Mouse (Mus musculus) CH12.LX (cell line): ENCODE measurements at regions not wholly inside any gene's neighbourhood (a gene's known extent, or its start where the extent isn't known, plus 50 kb on each side); places are given as distances from the start of the nearest gene placed in this dataset.

Source experiments
- DNase-seq: peaks from one replicate; pipeline ENCODE4 v3.0.0-alpha.2; 2013; ENCODE audit errors: extremely low read depth
- H3K27ac ChIP-seq: 2 replicates; pipeline ENCODE4 v1.5.1; 2012; ENCODE audit warnings: low read depth, mild to moderate bottlenecking, control low read depth, moderate library complexity; ENCODE audit not compliant: insufficient read depth
- H3K27me3 ChIP-seq: replicated peaks from 2 replicates; pipeline ENCODE3; 2012; ENCODE audit warnings: inconsistent platforms
- H3K36me3 ChIP-seq, 2 experiments: replicated peaks in 1 of 2; 2 replicates each; pipeline versions ENCODE3 to v1.6.1; 2012; ENCODE audit warnings: inconsistent platforms in 1 of 2, low read length in 1 of 2, mild to moderate bottlenecking in 1 of 2, mixed read lengths in 1 of 2, moderate library complexity in 1 of 2; ENCODE audit not compliant: control insufficient read depth in 1 of 2, insufficient read depth in 1 of 2
- H3K4me1 ChIP-seq, 2 experiments: 2 replicates each; pipeline ENCODE4 v1.6.1; 2012; ENCODE audit warnings: inconsistent platforms in 1 of 2, moderate library complexity in 1 of 2; ENCODE audit not compliant: insufficient read depth in 2 of 2, control insufficient read depth in 1 of 2
- H3K4me2 ChIP-seq: 2 replicates; pipeline ENCODE4 v1.6.1; 2012; ENCODE audit warnings: low read depth, mild to moderate bottlenecking, control low read depth; ENCODE audit not compliant: poor library complexity, insufficient read depth, severe bottlenecking
- H3K4me3 ChIP-seq, 3 experiments: fragments of 150-350 bp in 1 of 3; sonication (generic) in 1 of 3; replicated peaks in 1 of 3; 2 replicates each; pipeline versions ENCODE3 to v1.5.1; 2011 to 2012; ENCODE audit warnings: low read depth in 2 of 3, low read length in 2 of 3, mild to moderate bottlenecking in 2 of 3, moderate library complexity in 2 of 3, control low read depth in 1 of 3, improper control_type of control experiment in 1 of 3, inconsistent platforms in 1 of 3, mixed read lengths in 1 of 3; ENCODE audit not compliant: poor library complexity in 1 of 3
- H3K79me2 ChIP-seq: replicated peaks from 2 replicates; pipeline ENCODE4 v1.6.1; 2012; ENCODE audit warnings: mild to moderate bottlenecking, moderate library complexity; ENCODE audit not compliant: control insufficient read depth, poor library complexity, insufficient read depth, severe bottlenecking; ENCODE audit errors: extremely low read depth
- H3K9ac ChIP-seq: 2 replicates; pipeline ENCODE4 v1.6.1; 2012; ENCODE audit warnings: low read depth, mild to moderate bottlenecking, control low read depth, moderate library complexity; ENCODE audit not compliant: insufficient read depth
- H3K9me3 ChIP-seq: replicated peaks from 2 replicates; pipeline ENCODE3; 2012; ENCODE audit warnings: low read length, inconsistent platforms, mixed read lengths
- BHLHE40 ChIP-seq: IDR thresholded peaks from 2 replicates; pipeline ENCODE4 v1.6.1; 2011; ENCODE audit warnings: mild to moderate bottlenecking, low read depth, low read length, improper control_type of control experiment
- CHD1 ChIP-seq: IDR thresholded peaks from 2 replicates; pipeline ENCODE4 v1.6.1; 2012; ENCODE audit warnings: low read depth, low read length, improper control_type of control experiment, inconsistent platforms
- CHD2 ChIP-seq: IDR thresholded peaks from 2 replicates; pipeline ENCODE4 v1.6.1; 2011; ENCODE audit warnings: low read length, improper control_type of control experiment
- CTCF ChIP-seq, 2 experiments: IDR thresholded peaks in 1 of 2; conservative IDR thresholded peaks in 1 of 2; 2 replicates each; pipeline ENCODE4 v1.5.1; 2011 to 2012; ENCODE audit warnings: low read depth in 2 of 2, low read length in 2 of 2, improper control_type of control experiment in 1 of 2, inconsistent platforms in 1 of 2, mild to moderate bottlenecking in 1 of 2, moderate library complexity in 1 of 2
- E2F4 ChIP-seq: IDR thresholded peaks from 2 replicates; pipeline ENCODE4 v1.6.1; 2011; ENCODE audit warnings: low read depth, low read length, improper control_type of control experiment; ENCODE audit not compliant: insufficient replicate concordance
- ELF1 ChIP-seq: IDR thresholded peaks from 2 replicates; pipeline ENCODE4 v1.6.1; 2014; ENCODE audit warnings: low read depth, mild to moderate bottlenecking, inconsistent platforms, low read length, improper control_type of control experiment
- GABPA ChIP-seq: IDR thresholded peaks from 2 replicates; pipeline ENCODE4 v1.6.1; 2012; ENCODE audit warnings: low read depth, low read length, improper control_type of control experiment, inconsistent platforms; ENCODE audit not compliant: insufficient replicate concordance
- HCFC1 ChIP-seq: IDR thresholded peaks from 2 replicates; pipeline ENCODE4 v1.6.1; 2012; ENCODE audit warnings: low read depth, mild to moderate bottlenecking, inconsistent platforms, low read length, improper control_type of control experiment
- JUN ChIP-seq: IDR thresholded peaks from 2 replicates; pipeline ENCODE4 v1.6.1; 2011; ENCODE audit warnings: low read depth, mild to moderate bottlenecking, low read length, improper control_type of control experiment, moderate library complexity; ENCODE audit not compliant: insufficient read depth
- MAX ChIP-seq: IDR thresholded peaks from 2 replicates; pipeline ENCODE4 v1.6.1; 2011; ENCODE audit warnings: low read length, improper control_type of control experiment
- MYC ChIP-seq: IDR thresholded peaks from 2 replicates; pipeline ENCODE4 v1.6.1; 2011; ENCODE audit warnings: low read depth, mild to moderate bottlenecking, improper control_type of control experiment, low read length
- PAX5 ChIP-seq: IDR thresholded peaks from 2 replicates; pipeline ENCODE4 v1.6.1; 2012; ENCODE audit warnings: low read length, inconsistent platforms, mixed read lengths
- POLR2A ChIP-seq: IDR thresholded peaks from 2 replicates; pipeline ENCODE4 v1.6.1; 2011; ENCODE audit warnings: low read depth, mild to moderate bottlenecking, improper control_type of control experiment, low read length
- POLR2AphosphoS2 ChIP-seq: IDR thresholded peaks from 2 replicates; pipeline ENCODE4 v1.6.1; 2011; ENCODE audit warnings: low read depth, low read length, improper control_type of control experiment
- RAD21 ChIP-seq: IDR thresholded peaks from 2 replicates; pipeline ENCODE4 v1.6.1; 2011; ENCODE audit warnings: low read depth, mild to moderate bottlenecking, low read length, improper control_type of control experiment, moderate library complexity
- RCOR1 ChIP-seq: conservative IDR thresholded peaks from 2 replicates; pipeline ENCODE4 v1.6.1; 2012; ENCODE audit warnings: low read depth, mild to moderate bottlenecking, inconsistent platforms, low read length, improper control_type of control experiment
- SIN3A ChIP-seq: IDR thresholded peaks from 2 replicates; pipeline ENCODE4 v1.6.1; 2012; ENCODE audit warnings: low read length, improper control_type of control experiment, inconsistent platforms
- SMC3 ChIP-seq: IDR thresholded peaks from 2 replicates; pipeline ENCODE4 v1.6.1; 2011; ENCODE audit warnings: low read depth, low read length, improper control_type of control experiment
- TCF12 ChIP-seq: IDR thresholded peaks from 2 replicates; pipeline ENCODE4 v1.6.1; 2014; ENCODE audit warnings: low read depth, mild to moderate bottlenecking, inconsistent platforms, low read length, improper control_type of control experiment
- USF2 ChIP-seq: conservative IDR thresholded peaks from 2 replicates; pipeline ENCODE4 v1.6.1; 2011; ENCODE audit warnings: low read depth, low read length, improper control_type of control experiment
- ZKSCAN1 ChIP-seq: IDR thresholded peaks from 2 replicates; pipeline ENCODE4 v1.6.1; 2012; ENCODE audit warnings: low read depth, inconsistent platforms, low read length, improper control_type of control experiment, borderline replicate concordance
- ZMIZ1 ChIP-seq: IDR thresholded peaks from 2 replicates; pipeline ENCODE4 v1.6.1; 2012; ENCODE audit warnings: low read depth, mild to moderate bottlenecking, inconsistent platforms, low read length, improper control_type of control experiment
- dilution Hi-C: fragments of 300-500 bp; cut with MboI; formaldehyde crosslinking; loops from 2 replicates; pipeline ENCODE4 v1.14.3; 2020; ENCODE audit warnings: low sequenced_read_pairs; ENCODE audit not compliant: extremely low pct_unique_long_range_greater_than_20kb, extremely low pct_ligation_motif_present
- in situ Hi-C: fragments of 300-500 bp; cut with MboI; formaldehyde crosslinking; loops from 3 replicates; pipeline ENCODE4 v1.14.3; 2019; ENCODE audit warnings: low sequenced_read_pairs, low pct_ligation_motif_present, low pct_unique_long_range_greater_than_20kb, mixed read lengths

- dilution Hi-C loops (no loop called here), in situ Hi-C loops (no loop called here)
- Histone ChIP-seq H3K36me3 (no peaks in the 10 kb centered on the region), H3K27ac (no peak overlapping the region), H3K79me2 (no peaks in the 10 kb centered on the region), H3K4me2 (no peak overlapping the region), H3K4me1 (no peaks in the 10 kb centered on the region), H3K9me3 (no peaks in the 10 kb centered on the region), H3K9ac (no peak overlapping the region), H3K27me3 (peaks cover 3% of the 10 kb centered on the region), H3K4me3 (no peak overlapping the region)
- TF ChIP-seq BHLHE40 (no peak), ZMIZ1 (no peak), HCFC1 (no peak), E2F4 (no peak), JUN (no peak), CTCF (conservative IDR thresholded peaks at IDR 0.05 in 1 of 2, IDR thresholded peaks at IDR 0.05 in 1 of 2; ENCODE audit: low read depth in 2 of 2, low read length in 2 of 2) (no peak), USF2 (no peak), MAX (no peak), SIN3A (no peak), CHD2 (no peak), GABPA (no peak), MYC (no peak), ZKSCAN1 (no peak), POLR2AphosphoS2 (no peak), PAX5 (no peak), SMC3 (no peak)
- no peak for DNase-seq
These were observed 172.2 kb downstream of the Rpl14 start for GRCm38 (mm10) chr9:120743455-120743854.

GRCm38 (mm10) chr9:120745674-120746073, 174.4 kb downstream of the Rpl14 start:
- DNase-seq: no peak
- no peak overlapping the region for H3K4me2 ChIP-seq
- no peaks in the 10 kb centered on the region for H3K36me3 ChIP-seq
- in situ Hi-C loops (no loop called here), dilution Hi-C loops (no loop called here)
- H3K4me3 ChIP-seq: no peak overlapping the region
- no peaks in the 10 kb centered on the region for H3K79me2 ChIP-seq
- TF ChIP-seq ELF1 (no peak), CHD1 (no peak), CTCF (conservative IDR thresholded peaks at IDR 0.05 in 1 of 2, IDR thresholded peaks at IDR 0.05 in 1 of 2; ENCODE audit: low read depth in 2 of 2, low read length in 2 of 2) (no peak), TCF12 (no peak), POLR2A (no peak), RCOR1 (no peak), POLR2AphosphoS2 (no peak), RAD21 (no peak)
- no peak overlapping the region for H3K27ac ChIP-seq
- no peak overlapping the region for H3K9ac ChIP-seq
- H3K4me1 ChIP-seq: peaks cover 0 to under 1% of the 10 kb centered on the region in 2 experiments; a peak in 1 of 4 replicates
- H3K9me3 ChIP-seq: no peaks in the 10 kb centered on the region
- peaks cover 4% of the 10 kb centered on the region for H3K27me3 ChIP-seq
